Mouse (Mus musculus): Measurements from ENCODE around the gene Syt3. TPM values are rescaled to one million over a fixed set of nuclear protein-coding genes. Genes with fewer than 3 reads are reported as not detected.

The Syt3 gene
- polyA plus RNA-seq, 1 experiment from 2014 or later: 2.1 TPM

DNA sequence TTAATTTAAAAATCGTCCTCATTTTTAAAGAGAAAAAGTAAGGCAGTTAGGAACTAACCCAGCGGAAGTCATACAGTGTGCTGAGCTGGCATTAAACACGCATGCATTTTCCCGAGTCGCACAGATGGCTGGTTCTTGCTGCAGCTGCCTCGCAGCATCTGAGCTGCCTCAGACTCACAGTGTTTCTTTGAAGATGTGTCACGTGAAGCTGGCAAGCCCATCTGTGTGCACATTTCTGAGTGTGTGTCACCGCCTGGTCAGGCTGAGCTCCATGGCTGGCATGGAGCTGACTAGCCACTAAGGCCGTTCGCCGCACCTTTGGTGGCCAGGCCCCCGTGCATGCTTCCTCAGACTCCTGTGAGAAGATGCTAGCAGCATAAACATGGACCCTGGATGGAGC lies 1.4 kb upstream of the Syt3 start:
- Histone ChIP-seq H3K36me3 (ENCODE audit: control insufficient read depth, insufficient read depth, low read length) (no peaks in the 10 kb centered on the region), H3K9ac (ENCODE audit: low read length) (no peak overlapping the region), H3K9me3 (ENCODE audit: control insufficient read depth, low read length) (no peaks in the 10 kb centered on the region), H3K4me3 (ENCODE audit: low read depth, low read length) (no peak overlapping the region), H3K4me1 (ENCODE audit: control insufficient read depth, insufficient read depth, low read length) (0 out of 2 replicates have a peak, but pooled peaks cover 2% of the 10 kb centered on the region), H3K27me3 (ENCODE audit: control insufficient read depth, insufficient read depth, low read length) (peaks cover 6% of the 10 kb centered on the region), H3K27ac (replicated peaks; ENCODE audit: low read depth, low read length) (no peak overlapping the region), H3K4me2 (ENCODE audit: low read depth, severe bottlenecking) (no peak overlapping the region)
- 76% methylated on average over 12 of the region's 12 CpGs for WGBS
- no peak for ATAC-seq (ENCODE audit: insufficient number of reproducible peaks, low FRiP score, low TSS enrichment, low read depth)
- no peak for DNase-seq (ENCODE audit: low spot score)

DNA sequence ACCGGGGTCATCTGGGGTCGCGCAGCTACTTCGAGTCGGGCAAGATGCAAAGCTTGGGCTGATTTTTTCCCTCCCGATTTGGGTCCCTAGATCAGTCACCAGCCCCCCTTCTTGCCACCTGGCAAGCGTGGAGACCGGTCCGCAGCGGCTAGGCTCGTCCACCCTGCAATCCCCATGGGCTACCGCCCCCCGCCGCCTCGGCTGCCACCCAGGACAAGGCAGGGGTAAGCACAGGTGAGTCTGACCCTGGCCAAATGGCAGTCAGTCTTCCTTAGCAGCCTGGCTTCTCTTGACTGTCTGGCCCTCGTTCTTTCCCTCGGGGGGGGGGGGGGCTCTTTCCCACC lies 786 bp downstream of the Syt3 start:
- Histone ChIP-seq H3K4me2 (ENCODE audit: low read depth, severe bottlenecking) (peak overlapping the region; percentile 90), H3K9ac (ENCODE audit: low read length) (no peak overlapping the region), H3K4me3 (ENCODE audit: low read depth, low read length) (peak overlapping the region; percentile 46), H3K27ac (replicated peaks; ENCODE audit: low read depth, low read length) (no peak overlapping the region), H3K36me3 (ENCODE audit: control insufficient read depth, insufficient read depth, low read length) (no peaks in the 10 kb centered on the region), H3K4me1 (ENCODE audit: control insufficient read depth, insufficient read depth, low read length) (0 out of 2 replicates have a peak, but pooled peaks cover 2% of the 10 kb centered on the region), H3K27me3 (ENCODE audit: control insufficient read depth, insufficient read depth, low read length) (peaks cover 6% of the 10 kb centered on the region), H3K9me3 (ENCODE audit: control insufficient read depth, low read length) (no peaks in the 10 kb centered on the region)
- DNase-seq (ENCODE audit: low spot score): no peak
- ATAC-seq (ENCODE audit: insufficient number of reproducible peaks, low FRiP score, low TSS enrichment, low read depth): peak; percentile 48
- WGBS: 0% methylated on average over 16 of the region's 17 CpGs

DNA sequence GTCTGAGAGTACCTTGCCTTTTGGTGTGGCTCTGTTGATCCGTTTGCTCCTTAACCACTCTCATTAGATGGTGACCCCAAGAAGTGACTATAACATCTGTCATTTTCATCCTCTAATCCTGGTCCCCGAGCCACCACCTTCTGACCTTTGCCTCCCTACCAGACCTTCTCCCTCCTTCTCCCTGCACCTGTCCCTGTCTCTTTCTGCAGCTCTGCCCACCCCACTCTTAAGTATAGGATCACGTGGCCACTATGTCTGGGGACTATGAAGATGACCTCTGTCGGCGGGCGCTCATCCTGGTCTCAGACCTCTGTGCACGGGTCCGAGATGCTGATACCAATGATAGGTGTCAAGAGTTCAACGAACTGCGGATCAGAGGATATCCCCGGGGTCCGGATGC lies 1.8 kb downstream of the Syt3 start, which contains the start of gene 1700008O03Rik:
Gene 1700008O03Rik (minus strand): TSS at position 101 of the 400 bp plus-strand sequence.
- peak within 1 kb of the TSS; percentile 46 for H3K4me3 ChIP-seq (ENCODE audit: low read depth, low read length)
- peak within 1 kb of the TSS; percentile 90 for H3K4me2 ChIP-seq (ENCODE audit: low read depth, severe bottlenecking)
- H3K36me3 ChIP-seq (ENCODE audit: control insufficient read depth, insufficient read depth, low read length): no peaks in the 10 kb centered on the region
- H3K9ac ChIP-seq (ENCODE audit: low read length): no peak within 1 kb of the TSS
- DNase-seq (ENCODE audit: low spot score) (no peak), ATAC-seq (ENCODE audit: insufficient number of reproducible peaks, low FRiP score, low TSS enrichment, low read depth) (no peak)
- H3K9me3 ChIP-seq (ENCODE audit: control insufficient read depth, low read length): no peaks in the 10 kb centered on the region
- 74% methylated on average over 12 of the region's 12 CpGs for WGBS
- no peak within 1 kb of the TSS for H3K27ac ChIP-seq (replicated peaks; ENCODE audit: low read depth, low read length)
- peaks cover 6% of the 10 kb centered on the region for H3K27me3 ChIP-seq (ENCODE audit: control insufficient read depth, insufficient read depth, low read length)
- 0 out of 2 replicates have a peak, but pooled peaks cover 2% of the 10 kb centered on the region for H3K4me1 ChIP-seq (ENCODE audit: control insufficient read depth, insufficient read depth, low read length)

DNA sequence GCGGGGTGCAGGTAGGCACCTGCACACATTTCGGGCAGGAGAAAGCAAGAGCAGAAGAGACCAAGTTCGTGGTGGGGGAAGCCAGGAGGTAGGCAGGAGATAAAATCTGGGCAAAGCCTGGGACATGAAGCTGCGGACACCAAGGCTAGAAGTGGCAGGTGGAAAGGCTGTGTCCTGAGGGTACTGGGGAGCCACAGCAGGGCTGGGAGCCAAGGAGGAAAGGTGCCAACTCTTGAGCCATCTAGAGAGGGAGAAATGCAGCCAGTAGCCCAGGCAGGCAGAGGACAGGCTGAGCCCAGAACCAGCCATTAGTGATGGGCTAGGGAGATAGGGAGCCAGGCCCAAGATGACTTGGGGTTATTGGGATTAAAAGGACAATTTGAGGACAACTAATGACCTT lies 7.9 kb downstream of the Syt3 start:
- H3K27me3 ChIP-seq (ENCODE audit: control insufficient read depth, insufficient read depth, low read length): no peaks in the 10 kb centered on the region
- H3K4me3 ChIP-seq (ENCODE audit: low read depth, low read length): no peak overlapping the region
- no peak overlapping the region for H3K4me2 ChIP-seq (ENCODE audit: low read depth, severe bottlenecking)
- H3K9ac ChIP-seq (ENCODE audit: low read length): no peak overlapping the region
- 79% methylated on average over 4 of the region's 4 CpGs for WGBS
- no peaks in the 10 kb centered on the region for H3K36me3 ChIP-seq (ENCODE audit: control insufficient read depth, insufficient read depth, low read length)
- ATAC-seq (ENCODE audit: insufficient number of reproducible peaks, low FRiP score, low TSS enrichment, low read depth) (no peak), DNase-seq (ENCODE audit: low spot score) (no peak)
- H3K4me1 ChIP-seq (ENCODE audit: control insufficient read depth, insufficient read depth, low read length): no peaks in the 10 kb centered on the region
- H3K9me3 ChIP-seq (ENCODE audit: control insufficient read depth, low read length): no peaks in the 10 kb centered on the region
- H3K27ac ChIP-seq (replicated peaks; ENCODE audit: low read depth, low read length): no peak overlapping the region

DNA sequence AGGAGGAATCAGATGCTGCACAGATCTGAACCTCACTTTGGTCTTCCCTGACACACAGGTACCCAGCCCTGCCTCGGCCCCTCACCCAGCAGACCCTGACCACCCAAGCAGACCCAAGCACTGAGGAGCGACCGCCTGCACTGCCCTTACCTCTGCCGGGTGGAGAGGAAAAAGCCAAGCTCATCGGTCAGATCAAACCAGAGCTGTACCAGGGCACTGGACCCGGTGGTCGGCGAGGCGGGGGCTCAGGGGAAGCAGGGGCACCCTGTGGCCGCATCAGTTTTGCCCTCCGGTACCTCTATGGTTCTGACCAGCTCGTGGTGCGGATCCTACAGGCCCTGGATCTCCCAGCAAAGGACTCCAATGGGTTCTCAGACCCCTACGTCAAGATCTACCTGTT lies 8.4 kb downstream of the Syt3 start:
- no peaks in the 10 kb centered on the region for H3K9me3 ChIP-seq (ENCODE audit: control insufficient read depth, low read length)
- H3K27ac ChIP-seq (replicated peaks; ENCODE audit: low read depth, low read length): no peak overlapping the region
- no peak for ATAC-seq (ENCODE audit: insufficient number of reproducible peaks, low FRiP score, low TSS enrichment, low read depth)
- WGBS: 87% methylated on average over 14 of the region's 14 CpGs
- no peaks in the 10 kb centered on the region for H3K27me3 ChIP-seq (ENCODE audit: control insufficient read depth, insufficient read depth, low read length)
- no peaks in the 10 kb centered on the region for H3K4me1 ChIP-seq (ENCODE audit: control insufficient read depth, insufficient read depth, low read length)
- DNase-seq (ENCODE audit: low spot score): no peak
- no peak overlapping the region for H3K4me2 ChIP-seq (ENCODE audit: low read depth, severe bottlenecking)
- H3K4me3 ChIP-seq (ENCODE audit: low read depth, low read length): no peak overlapping the region
- no peak overlapping the region for H3K9ac ChIP-seq (ENCODE audit: low read length)
- H3K36me3 ChIP-seq (ENCODE audit: control insufficient read depth, insufficient read depth, low read length): no peaks in the 10 kb centered on the region

DNA sequence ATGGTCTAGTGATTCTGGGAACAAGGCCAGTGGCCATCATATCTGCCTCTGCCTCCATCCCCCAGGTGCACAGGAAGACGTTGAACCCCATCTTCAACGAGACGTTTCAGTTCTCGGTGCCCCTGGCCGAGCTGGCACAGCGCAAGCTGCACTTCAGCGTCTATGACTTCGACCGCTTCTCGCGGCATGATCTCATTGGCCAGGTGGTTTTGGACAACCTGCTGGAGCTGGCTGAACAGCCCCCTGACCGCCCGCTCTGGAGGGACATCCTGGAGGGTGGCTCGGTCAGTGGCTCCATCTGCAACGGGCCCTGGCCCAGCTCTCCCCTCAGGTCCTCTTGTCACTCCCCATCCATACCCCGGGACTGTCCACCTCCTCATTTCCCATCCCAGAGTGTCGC lies 9.4 kb downstream of the Syt3 start:
- ATAC-seq (ENCODE audit: insufficient number of reproducible peaks, low FRiP score, low TSS enrichment, low read depth) (no peak), DNase-seq (ENCODE audit: low spot score) (no peak)
- Histone ChIP-seq H3K9me3 (ENCODE audit: control insufficient read depth, low read length) (no peaks in the 10 kb centered on the region), H3K4me3 (ENCODE audit: low read depth, low read length) (no peak overlapping the region), H3K9ac (ENCODE audit: low read length) (no peak overlapping the region), H3K27me3 (ENCODE audit: control insufficient read depth, insufficient read depth, low read length) (no peaks in the 10 kb centered on the region), H3K4me2 (ENCODE audit: low read depth, severe bottlenecking) (no peak overlapping the region), H3K4me1 (ENCODE audit: control insufficient read depth, insufficient read depth, low read length) (no peaks in the 10 kb centered on the region), H3K36me3 (ENCODE audit: control insufficient read depth, insufficient read depth, low read length) (no peaks in the 10 kb centered on the region), H3K27ac (replicated peaks; ENCODE audit: low read depth, low read length) (no peak overlapping the region)
- WGBS: 92% methylated on average over 17 of the region's 17 CpGs

DNA sequence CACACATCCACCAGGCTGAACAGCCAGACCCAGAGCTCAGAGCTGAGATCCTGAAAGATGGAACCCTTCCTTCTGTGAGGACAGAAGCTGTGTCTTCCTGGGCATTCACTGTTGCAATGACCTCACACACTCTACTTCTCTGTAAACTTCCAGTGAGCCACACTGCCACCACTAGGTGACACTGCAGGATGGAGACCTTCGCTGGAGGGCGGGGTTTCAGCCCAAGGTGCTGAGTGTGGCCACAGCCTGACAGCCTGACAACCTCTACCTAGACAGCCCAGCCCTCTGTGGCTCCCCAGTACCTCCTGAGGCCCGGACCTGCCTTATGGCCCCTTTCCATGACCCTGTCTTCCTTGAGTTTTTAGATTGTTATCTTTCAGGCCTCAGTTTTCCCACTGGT lies 14.7 kb downstream of the Syt3 start:
- ATAC-seq (ENCODE audit: insufficient number of reproducible peaks, low FRiP score, low TSS enrichment, low read depth) (no peak), DNase-seq (ENCODE audit: low spot score) (peak; percentile 59)
- Histone ChIP-seq H3K4me3 (ENCODE audit: low read depth, low read length) (no peak overlapping the region), H3K27ac (replicated peaks; ENCODE audit: low read depth, low read length) (no peak overlapping the region), H3K4me2 (ENCODE audit: low read depth, severe bottlenecking) (no peak overlapping the region), H3K4me1 (ENCODE audit: control insufficient read depth, insufficient read depth, low read length) (no peaks in the 10 kb centered on the region), H3K36me3 (ENCODE audit: control insufficient read depth, insufficient read depth, low read length) (no peaks in the 10 kb centered on the region), H3K9ac (ENCODE audit: low read length) (no peak overlapping the region), H3K9me3 (ENCODE audit: control insufficient read depth, low read length) (no peaks in the 10 kb centered on the region), H3K27me3 (ENCODE audit: control insufficient read depth, insufficient read depth, low read length) (no peaks in the 10 kb centered on the region)
- WGBS: 14% methylated on average over 3 of the region's 3 CpGs

DNA sequence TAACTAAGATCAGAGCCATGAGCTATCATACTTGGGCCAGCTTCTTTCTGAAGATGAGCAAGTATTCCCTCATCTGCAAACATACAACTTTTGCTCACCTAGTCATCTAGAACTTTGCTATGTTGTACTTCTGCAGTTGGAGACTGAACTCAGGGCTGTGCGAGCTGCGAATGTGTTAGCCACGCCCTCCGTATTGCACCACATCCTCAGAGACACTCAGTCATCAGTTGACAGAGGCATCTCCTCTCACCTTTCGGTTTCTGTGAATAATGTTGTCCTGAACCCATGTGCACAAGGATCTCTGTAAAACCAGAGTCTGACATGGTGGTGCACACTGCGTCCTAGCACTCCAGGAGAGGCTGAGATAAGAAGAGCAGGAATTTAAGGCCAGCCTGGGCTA lies 17.8 kb downstream of the Syt3 start:
- Histone ChIP-seq H3K4me3 (ENCODE audit: low read depth, low read length) (no peak overlapping the region), H3K9me3 (ENCODE audit: control insufficient read depth, low read length) (no peaks in the 10 kb centered on the region), H3K36me3 (ENCODE audit: control insufficient read depth, insufficient read depth, low read length) (no peaks in the 10 kb centered on the region), H3K4me2 (ENCODE audit: low read depth, severe bottlenecking) (no peak overlapping the region), H3K27ac (replicated peaks; ENCODE audit: low read depth, low read length) (no peak overlapping the region), H3K9ac (ENCODE audit: low read length) (no peak overlapping the region), H3K4me1 (ENCODE audit: control insufficient read depth, insufficient read depth, low read length) (no peaks in the 10 kb centered on the region), H3K27me3 (ENCODE audit: control insufficient read depth, insufficient read depth, low read length) (no peaks in the 10 kb centered on the region; the same call in 1 of the 2 replicates)
- ATAC-seq (ENCODE audit: insufficient number of reproducible peaks, low FRiP score, low TSS enrichment, low read depth) (no peak), DNase-seq (ENCODE audit: low spot score) (no peak)
- WGBS: 75% methylated on average over 6 of the region's 6 CpGs

DNA sequence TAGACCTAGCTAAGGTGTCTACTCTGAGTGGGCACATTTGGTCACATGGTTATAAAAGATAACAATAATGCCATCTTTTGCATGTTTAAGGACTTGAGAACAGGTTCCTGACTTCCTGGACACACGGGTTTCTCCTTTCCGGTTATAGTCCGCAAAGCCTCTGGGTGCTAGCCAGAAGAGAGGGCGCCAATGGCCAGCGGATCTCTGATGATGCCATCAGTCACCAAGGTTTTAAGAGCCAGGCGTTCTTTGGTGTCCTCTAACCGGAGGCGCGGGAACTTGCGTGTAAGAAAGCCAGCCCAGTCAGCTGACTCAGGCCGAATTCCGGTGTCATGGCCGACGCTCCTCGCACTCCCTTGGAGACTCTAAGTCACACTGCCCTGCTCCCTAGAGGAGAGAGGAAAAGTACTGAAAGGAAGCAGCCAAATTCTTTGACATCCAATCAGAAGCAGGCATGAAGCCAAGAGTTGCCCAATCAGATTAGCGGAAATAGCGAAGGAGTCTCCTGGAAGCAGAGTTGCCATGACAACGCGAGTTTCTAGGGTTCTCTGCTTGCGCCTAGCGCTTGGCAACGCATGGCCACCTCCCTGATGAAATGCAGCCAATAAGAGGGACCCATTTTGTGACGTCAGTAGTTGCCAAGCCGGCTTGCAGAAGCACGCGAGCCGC lies 21.6 kb downstream of the Syt3 start:
- Histone ChIP-seq H3K4me1 (ENCODE audit: control insufficient read depth, insufficient read depth, low read length) (no peaks in the 10 kb centered on the region), H3K36me3 (ENCODE audit: control insufficient read depth, insufficient read depth, low read length) (no peaks in the 10 kb centered on the region), H3K27me3 (ENCODE audit: control insufficient read depth, insufficient read depth, low read length) (no peaks in the 10 kb centered on the region; the same call in 1 of the 2 replicates), H3K9me3 (ENCODE audit: control insufficient read depth, low read length) (no peaks in the 10 kb centered on the region), H3K4me3 (ENCODE audit: low read depth, low read length) (peak overlapping the region; percentile 26), H3K27ac (replicated peaks; ENCODE audit: low read depth, low read length) (0 out of 2 replicates have a peak overlapping the region, but pooled peaks have one; percentile 30), H3K4me2 (ENCODE audit: low read depth, severe bottlenecking) (peak overlapping the region; percentile 50), H3K9ac (ENCODE audit: low read length) (no peak overlapping the region)
- DNase-seq (ENCODE audit: low spot score) (peak; percentile 97), ATAC-seq (ENCODE audit: insufficient number of reproducible peaks, low FRiP score, low TSS enrichment, low read depth) (peak; percentile 97)
- 2% methylated on average over 27 of the region's 27 CpGs for WGBS

All from limb, embryonic 11.5 days (tissue).